Mouse (Mus musculus) gastrocnemius, adult 2 months (tissue): ENCODE measurements at regions not wholly inside any gene's neighbourhood (a gene's known extent, or its start where the extent isn't known, plus 50 kb on each side); places are given as distances from the start of the nearest gene placed in this dataset.

Source experiments
- DNase-seq: peaks from one replicate; pipeline ENCODE4 v3.0.0; 2022
- H3K27ac ChIP-seq: fragments of 200-600 bp; 2 replicates; pipeline ENCODE4 v1.8.1; 2022; ENCODE audit warnings: mild to moderate bottlenecking
- H3K4me3 ChIP-seq: fragments of 200-600 bp; 2 replicates; pipeline ENCODE4 v1.8.1; 2022; ENCODE audit warnings: mild to moderate bottlenecking, moderate library complexity
- CTCF ChIP-seq: fragments of 200-600 bp; IDR thresholded peaks from 2 replicates; pipeline ENCODE4 v1.8.1; 2022; ENCODE audit warnings: antibody characterized with exemption, mild to moderate bottlenecking, moderate library complexity
- intact Hi-C: fragments of 180-260 bp; cut with DNase I; formaldehyde crosslinking; loops from one replicate; pipeline ENCODE4 v1.15.1; 2025

- intact Hi-C loops, result no loop called here
- no peak overlapping the region for H3K27ac ChIP-seq
- no peak for TF ChIP-seq CTCF
- H3K4me3 ChIP-seq, result no peak overlapping the region
- DNase-seq, result no peak
Measured at GRCm38 (mm10) chr10:19150766-19151165, 135.3 kb upstream of the Tnfaip3 start.

- intact Hi-C loops, result no loop called here
- Histone ChIP-seq H3K27ac (no peak overlapping the region), H3K4me3 (no peak overlapping the region)
- TF ChIP-seq CTCF, result no peak
- no peak for DNase-seq
Measured at GRCm38 (mm10) chr10:19150005-19150404, 134.5 kb upstream of the Tnfaip3 start.

GRCm38 (mm10) chr10:19149196-19149869, 133.9 kb upstream of the Tnfaip3 start:
- no peak overlapping the region for H3K27ac ChIP-seq
- no peak overlapping the region for H3K4me3 ChIP-seq
- DNase-seq, result no peak
- TF ChIP-seq CTCF, result no peak
- intact Hi-C loops, result no loop called here

- no peak for DNase-seq
- intact Hi-C loops, result no loop called here
- no peak for TF ChIP-seq CTCF
- Histone ChIP-seq H3K27ac (no peak overlapping the region), H3K4me3 (no peak overlapping the region)
Measured at GRCm38 (mm10) chr10:19141481-19141880, 126.0 kb upstream of the Tnfaip3 start.

GRCm38 (mm10) chr10:19140628-19141027, 125.2 kb upstream of the Tnfaip3 start:
- TF ChIP-seq CTCF, result no peak
- Histone ChIP-seq H3K27ac (no peak overlapping the region), H3K4me3 (no peak overlapping the region)
- intact Hi-C loops, result no loop called here
- DNase-seq, result no peak

- no peak for DNase-seq
- no peak for TF ChIP-seq CTCF
- H3K27ac ChIP-seq, result no peak overlapping the region
- intact Hi-C loops, result no loop called here
- no peak overlapping the region for H3K4me3 ChIP-seq
Measured at GRCm38 (mm10) chr10:19139234-19139633, 123.8 kb upstream of the Tnfaip3 start.

- TF ChIP-seq CTCF, result no peak
- intact Hi-C loops, result no loop called here
- H3K27ac ChIP-seq, result peak overlapping the region; percentile 24; the same call in 1 of the 2 replicates
- H3K4me3 ChIP-seq, result no peak overlapping the region
- DNase-seq, result peak; percentile 58
Measured at GRCm38 (mm10) chr10:19138258-19138657, 122.8 kb upstream of the Tnfaip3 start.

- DNase-seq, result no peak
- Histone ChIP-seq H3K27ac (no peak overlapping the region), H3K4me3 (no peak overlapping the region)
- no peak for TF ChIP-seq CTCF
- intact Hi-C loops, result no loop called here
Measured at GRCm38 (mm10) chr10:19127581-19128291, 112.3 kb upstream of the Tnfaip3 start.

GRCm38 (mm10) chr10:19126922-19127321, 111.5 kb upstream of the Tnfaip3 start:
- no peak overlapping the region for H3K27ac ChIP-seq
- DNase-seq, result no peak
- intact Hi-C loops, result no loop called here
- TF ChIP-seq CTCF, result no peak
- H3K4me3 ChIP-seq, result no peak overlapping the region

- H3K27ac ChIP-seq, result no peak overlapping the region
- DNase-seq, result no peak
- TF ChIP-seq CTCF, result no peak
- no peak overlapping the region for H3K4me3 ChIP-seq
- intact Hi-C loops, result no loop called here
Measured at GRCm38 (mm10) chr10:19126438-19126837, 111.0 kb upstream of the Tnfaip3 start.

- no peak overlapping the region; the same call in 1 of the 2 replicates for H3K4me3 ChIP-seq
- DNase-seq, result no peak
- H3K27ac ChIP-seq, result peak overlapping the region; percentile 31; the same call in 1 of the 2 replicates
- no peak for TF ChIP-seq CTCF
- intact Hi-C loops, result no loop called here
Measured at GRCm38 (mm10) chr10:19123691-19124090, 108.2 kb upstream of the Tnfaip3 start.

- intact Hi-C loops, result no loop called here
- 0 out of 2 replicates have a peak overlapping the region, but pooled peaks have one; percentile 17 for H3K4me3 ChIP-seq
- peak; percentile 24 for DNase-seq
- no peak for TF ChIP-seq CTCF
- H3K27ac ChIP-seq, result peak overlapping the region; percentile 59
Measured at GRCm38 (mm10) chr10:19122221-19122620, 106.8 kb upstream of the Tnfaip3 start.

GRCm38 (mm10) chr10:19119281-19120049, 104.0 kb upstream of the Tnfaip3 start:
- TF ChIP-seq CTCF, result no peak
- no peak for DNase-seq
- Histone ChIP-seq H3K27ac (no peak overlapping the region), H3K4me3 (no peak overlapping the region)
- intact Hi-C loops, result no loop called here
